Mouse (Mus musculus): ENCODE data around the gene Scarb1. TPM values are rescaled to one million over a fixed set of nuclear protein-coding genes. Genes with fewer than 3 reads are reported as not detected.

Gene Scarb1
- polyA plus RNA-seq, 1 experiment from 2014 or later, result 104 TPM

DNA sequence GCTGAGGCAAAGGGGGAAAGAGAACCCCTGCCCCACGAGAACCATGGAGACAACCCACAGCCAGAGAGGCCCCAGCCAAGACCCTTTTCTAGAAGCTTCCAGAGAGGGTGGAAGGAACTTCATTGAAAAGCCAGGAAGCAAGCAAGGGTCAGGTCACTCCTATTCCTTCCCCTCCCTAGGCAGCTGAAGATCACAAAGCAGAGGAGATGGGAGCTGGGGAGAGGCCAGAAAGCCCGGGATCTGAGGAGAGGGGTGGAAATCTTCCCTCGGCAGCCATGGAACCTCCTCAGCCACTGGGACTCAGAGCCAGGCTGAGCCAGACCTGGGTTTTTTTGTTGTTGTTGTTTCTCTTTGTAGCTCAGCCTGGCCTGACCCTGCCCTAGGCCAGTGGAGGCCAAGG lies 9.8 kb downstream of the Scarb1 start:
- ATAC-seq (replicated peaks; ENCODE audit: low FRiP score) (no peak), DNase-seq (ENCODE audit: low spot score) (no peak)
- Histone ChIP-seq H3K9ac (ENCODE audit: low read depth, low read length) (no peak overlapping the region), H3K4me2 (no peak overlapping the region), H3K4me1 (replicated peaks; ENCODE audit: control insufficient read depth, insufficient read depth, low read length) (peaks cover 42% of the 10 kb centered on the region), H3K36me3 (ENCODE audit: control insufficient read depth, insufficient read depth, low read length) (peaks cover 1% of the 10 kb centered on the region; the same call in 1 of the 2 replicates), H3K9me3 (ENCODE audit: control insufficient read depth, low read length) (no peaks in the 10 kb centered on the region), H3K27ac (ENCODE audit: low read depth, low read length) (no peak overlapping the region), H3K27me3 (replicated peaks; ENCODE audit: control insufficient read depth, insufficient read depth, low read length) (no peaks in the 10 kb centered on the region), H3K4me3 (ENCODE audit: low read depth, low read length) (no peak overlapping the region)
- WGBS, result 42% methylated on average over 3 of the region's 3 CpGs

DNA sequence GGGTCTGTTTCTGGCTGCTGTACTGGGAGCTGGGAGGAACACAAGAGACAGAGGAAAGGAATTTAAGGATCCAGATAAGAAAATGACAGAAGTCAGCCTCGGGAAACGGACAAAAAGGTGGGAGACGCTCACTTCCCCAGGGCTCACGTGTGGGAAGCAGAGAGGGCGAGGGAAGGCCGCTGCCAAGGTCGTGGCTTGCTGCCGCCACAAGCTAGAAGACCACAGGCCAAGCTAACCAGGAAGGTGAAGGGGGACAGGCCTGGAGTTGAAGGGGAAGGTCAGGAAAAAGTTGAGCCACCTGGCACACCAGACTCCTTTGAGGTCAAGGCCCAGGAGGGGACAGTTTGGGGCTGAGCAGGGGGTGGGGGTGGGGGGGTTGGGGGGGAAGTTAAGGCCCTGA lies 10.2 kb downstream of the Scarb1 start:
- Histone ChIP-seq H3K9me3 (ENCODE audit: control insufficient read depth, low read length) (no peaks in the 10 kb centered on the region), H3K4me3 (ENCODE audit: low read depth, low read length) (no peak overlapping the region), H3K27me3 (replicated peaks; ENCODE audit: control insufficient read depth, insufficient read depth, low read length) (no peaks in the 10 kb centered on the region), H3K27ac (ENCODE audit: low read depth, low read length) (no peak overlapping the region), H3K4me1 (replicated peaks; ENCODE audit: control insufficient read depth, insufficient read depth, low read length) (peaks cover 46% of the 10 kb centered on the region), H3K36me3 (ENCODE audit: control insufficient read depth, insufficient read depth, low read length) (peaks cover 5% of the 10 kb centered on the region; the same call in 1 of the 2 replicates), H3K4me2 (no peak overlapping the region), H3K9ac (ENCODE audit: low read depth, low read length) (no peak overlapping the region)
- 43% methylated on average over 8 of the region's 8 CpGs for WGBS
- ATAC-seq (replicated peaks; ENCODE audit: low FRiP score), result no peak
- no peak for DNase-seq (ENCODE audit: low spot score)

DNA sequence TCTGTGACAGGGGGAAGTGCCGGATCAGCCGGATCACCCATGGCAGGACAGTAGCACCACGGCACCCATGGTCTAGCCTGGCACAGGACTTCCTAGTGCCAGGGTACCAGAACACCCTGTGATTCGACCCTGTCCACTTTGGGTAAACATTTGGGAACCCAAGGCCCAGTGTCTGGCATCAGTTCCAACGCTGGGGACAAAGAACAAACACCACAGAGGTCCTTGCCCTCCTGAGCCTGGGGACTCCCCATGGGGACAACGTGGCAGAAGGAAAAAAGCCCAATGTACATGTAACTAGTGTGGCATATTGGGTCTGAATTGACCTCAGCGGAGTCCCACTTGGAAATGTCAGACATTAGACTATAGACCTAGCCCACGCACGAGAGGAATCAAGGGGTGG lies 10.7 kb downstream of the Scarb1 start:
- no peak for DNase-seq (ENCODE audit: low spot score)
- Histone ChIP-seq H3K9ac (ENCODE audit: low read depth, low read length) (no peak overlapping the region), H3K27ac (ENCODE audit: low read depth, low read length) (no peak overlapping the region), H3K4me1 (replicated peaks; ENCODE audit: control insufficient read depth, insufficient read depth, low read length) (peaks cover 46% of the 10 kb centered on the region), H3K4me3 (ENCODE audit: low read depth, low read length) (no peak overlapping the region), H3K27me3 (replicated peaks; ENCODE audit: control insufficient read depth, insufficient read depth, low read length) (no peaks in the 10 kb centered on the region), H3K36me3 (ENCODE audit: control insufficient read depth, insufficient read depth, low read length) (peaks cover 10% of the 10 kb centered on the region), H3K4me2 (no peak overlapping the region), H3K9me3 (ENCODE audit: control insufficient read depth, low read length) (no peaks in the 10 kb centered on the region)
- 80% methylated on average over 9 of the region's 9 CpGs for WGBS
- ATAC-seq (replicated peaks; ENCODE audit: low FRiP score), result no peak

DNA sequence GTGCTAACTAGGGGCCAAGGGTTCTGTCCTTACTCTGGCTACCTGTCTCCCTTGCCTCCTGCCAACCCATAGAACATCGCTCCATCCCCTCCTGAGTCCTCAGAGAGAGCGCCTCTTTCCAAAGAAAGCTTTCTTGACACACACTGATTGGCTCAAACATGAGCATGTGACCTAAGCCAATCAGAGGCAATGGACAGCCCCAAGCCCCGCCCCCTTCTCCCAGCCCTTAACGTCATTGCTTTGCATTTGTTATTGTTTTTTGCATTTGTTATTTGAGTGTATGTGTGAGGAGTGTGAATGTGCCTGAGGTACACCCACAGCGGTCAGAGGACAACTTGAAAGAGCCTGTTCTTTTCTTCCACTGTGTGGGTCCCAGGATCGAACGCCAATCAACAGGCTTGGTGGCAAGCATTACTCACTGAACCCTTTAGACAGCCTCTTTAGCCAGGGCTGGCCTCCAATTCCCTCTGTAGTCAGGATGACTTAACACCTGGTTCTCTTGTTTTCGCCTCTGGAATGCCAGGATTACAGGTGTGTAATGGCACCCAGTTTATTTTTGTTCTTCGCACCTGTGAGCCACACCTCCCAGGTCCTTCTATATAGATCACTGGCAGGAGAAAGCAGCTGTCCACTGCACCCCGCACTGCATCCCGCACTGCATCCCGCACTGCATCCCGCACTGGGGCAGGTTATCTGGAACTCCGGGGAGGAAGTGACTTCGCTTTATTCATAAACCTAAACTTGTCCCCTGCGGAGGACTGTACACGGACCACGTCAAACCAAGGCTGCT lies 13.1 kb downstream of the Scarb1 start:
- ATAC-seq (replicated peaks; ENCODE audit: low FRiP score) (no peak), DNase-seq (ENCODE audit: low spot score) (no peak)
- no peaks in the 10 kb centered on the region for H3K27me3 ChIP-seq (replicated peaks; ENCODE audit: control insufficient read depth, insufficient read depth, low read length)
- H3K36me3 ChIP-seq (ENCODE audit: control insufficient read depth, insufficient read depth, low read length), result peaks cover 10% of the 10 kb centered on the region
- H3K4me3 ChIP-seq (ENCODE audit: low read depth, low read length), result no peak overlapping the region
- 67% methylated on average over 18 of the region's 18 CpGs for WGBS
- no peaks in the 10 kb centered on the region for H3K9me3 ChIP-seq (ENCODE audit: control insufficient read depth, low read length)
- no peak overlapping the region for H3K27ac ChIP-seq (ENCODE audit: low read depth, low read length)
- no peak overlapping the region for H3K9ac ChIP-seq (ENCODE audit: low read depth, low read length)
- peak overlapping the region; percentile 28 for H3K4me2 ChIP-seq
- H3K4me1 ChIP-seq (replicated peaks; ENCODE audit: control insufficient read depth, insufficient read depth, low read length), result peaks cover 44% of the 10 kb centered on the region

DNA sequence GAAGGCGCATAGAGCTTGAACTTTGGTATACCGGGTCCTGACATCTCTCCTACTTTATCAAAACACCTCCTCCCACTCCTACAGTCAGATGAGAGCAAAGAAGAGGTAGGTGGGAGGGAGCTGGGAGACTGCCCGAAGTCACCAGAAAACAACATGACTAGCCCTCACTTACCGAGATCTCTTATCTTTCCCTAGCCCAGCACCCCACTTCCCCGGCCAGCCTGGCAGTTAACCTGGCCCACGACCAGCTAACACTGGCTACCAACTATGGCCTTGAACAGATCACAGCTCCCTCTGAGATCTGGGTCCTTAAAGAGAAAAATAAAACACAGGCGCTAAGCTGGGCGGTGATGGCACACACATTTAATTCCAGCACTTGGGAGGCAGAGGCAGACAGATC lies 14.5 kb downstream of the Scarb1 start:
- DNase-seq (ENCODE audit: low spot score), result no peak
- Histone ChIP-seq H3K27me3 (replicated peaks; ENCODE audit: control insufficient read depth, insufficient read depth, low read length) (no peaks in the 10 kb centered on the region), H3K36me3 (ENCODE audit: control insufficient read depth, insufficient read depth, low read length) (peaks cover 12% of the 10 kb centered on the region), H3K4me3 (ENCODE audit: low read depth, low read length) (no peak overlapping the region), H3K4me2 (no peak overlapping the region), H3K9ac (ENCODE audit: low read depth, low read length) (no peak overlapping the region), H3K4me1 (replicated peaks; ENCODE audit: control insufficient read depth, insufficient read depth, low read length) (peaks cover 32% of the 10 kb centered on the region), H3K9me3 (ENCODE audit: control insufficient read depth, low read length) (no peaks in the 10 kb centered on the region), H3K27ac (ENCODE audit: low read depth, low read length) (no peak overlapping the region)
- ATAC-seq (replicated peaks; ENCODE audit: low FRiP score), result no peak
- WGBS, result 65% methylated on average over 8 of the region's 8 CpGs

DNA sequence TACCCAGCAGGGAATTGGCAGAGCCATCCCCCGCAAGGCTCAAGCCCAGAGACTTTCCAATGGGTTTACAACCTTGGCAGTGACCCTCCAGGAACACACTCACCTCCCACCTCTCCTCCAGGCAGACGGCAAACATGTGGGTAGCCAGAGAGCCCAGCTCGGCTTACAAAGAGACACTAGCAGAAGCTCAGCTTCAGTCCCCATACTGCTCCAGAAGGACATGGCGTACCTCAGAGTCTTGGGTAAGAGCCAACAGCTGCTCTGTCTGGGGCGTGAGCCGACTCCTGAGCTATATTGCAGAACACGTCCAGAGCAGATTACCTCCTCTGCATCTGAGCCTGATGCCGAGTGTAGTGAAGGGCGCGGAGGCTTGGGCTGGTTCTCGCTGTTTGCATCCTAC lies 15.0 kb downstream of the Scarb1 start:
- DNase-seq (ENCODE audit: low spot score), result no peak
- Histone ChIP-seq H3K9me3 (ENCODE audit: control insufficient read depth, low read length) (no peaks in the 10 kb centered on the region), H3K9ac (ENCODE audit: low read depth, low read length) (no peak overlapping the region), H3K4me3 (ENCODE audit: low read depth, low read length) (no peak overlapping the region), H3K36me3 (ENCODE audit: control insufficient read depth, insufficient read depth, low read length) (peaks cover 12% of the 10 kb centered on the region), H3K27ac (ENCODE audit: low read depth, low read length) (no peak overlapping the region), H3K27me3 (replicated peaks; ENCODE audit: control insufficient read depth, insufficient read depth, low read length) (no peaks in the 10 kb centered on the region), H3K4me1 (replicated peaks; ENCODE audit: control insufficient read depth, insufficient read depth, low read length) (peaks cover 28% of the 10 kb centered on the region), H3K4me2 (no peak overlapping the region)
- WGBS, result 83% methylated on average over 11 of the region's 11 CpGs
- no peak for ATAC-seq (replicated peaks; ENCODE audit: low FRiP score)

DNA sequence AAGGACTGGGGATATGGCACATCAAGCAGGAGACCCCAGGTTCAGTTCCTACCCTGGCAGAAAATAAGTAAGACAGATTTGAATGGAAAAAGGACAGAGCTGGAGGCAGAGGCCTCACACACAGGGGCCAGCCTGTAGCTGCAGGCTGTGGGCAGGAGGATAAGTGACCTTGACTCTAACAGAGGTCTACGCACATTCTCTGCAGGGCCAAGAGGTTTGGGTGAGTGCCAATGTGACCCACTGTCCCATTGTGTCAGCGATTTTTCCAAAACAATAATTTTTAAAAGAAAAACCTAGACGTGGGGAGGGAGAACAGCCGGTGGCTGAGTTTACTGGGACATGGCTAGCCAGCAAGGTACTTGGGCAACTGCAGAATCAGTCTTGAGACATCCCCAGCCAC lies 15.6 kb downstream of the Scarb1 start:
- WGBS, result 87% methylated on average over 4 of the region's 4 CpGs
- no peak overlapping the region for H3K27ac ChIP-seq (ENCODE audit: low read depth, low read length)

DNA sequence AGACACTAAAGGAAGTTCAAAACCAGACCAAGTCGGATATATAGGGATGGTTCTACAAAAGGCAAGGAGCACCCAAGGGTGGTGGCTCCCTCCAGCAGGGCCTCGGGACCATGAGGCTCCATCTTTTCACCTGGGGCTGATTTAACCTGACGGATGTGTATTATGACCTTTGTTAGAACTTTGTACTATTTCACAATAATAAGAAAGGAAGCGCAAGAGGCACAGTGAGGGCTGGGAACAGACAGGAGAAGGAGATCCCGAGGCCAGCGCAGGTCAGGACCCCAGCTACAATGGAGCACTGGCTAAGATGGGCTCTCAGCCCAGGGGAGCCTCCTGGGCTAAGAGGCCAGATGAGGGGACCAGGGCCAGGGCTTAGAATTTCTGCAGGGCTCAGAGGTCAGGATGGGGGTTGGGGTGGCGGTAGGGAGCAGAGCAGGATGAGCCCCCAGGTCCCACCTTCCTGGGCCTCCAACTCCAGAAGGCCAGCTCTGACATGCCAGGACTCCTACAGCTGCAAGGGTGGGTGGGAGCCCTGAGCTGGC lies 16.9 kb downstream of the Scarb1 start:
- Histone ChIP-seq H3K4me3 (ENCODE audit: low read depth, low read length) (no peak overlapping the region), H3K27me3 (replicated peaks; ENCODE audit: control insufficient read depth, insufficient read depth, low read length) (no peaks in the 10 kb centered on the region), H3K9me3 (ENCODE audit: control insufficient read depth, low read length) (no peaks in the 10 kb centered on the region), H3K4me2 (no peak overlapping the region), H3K36me3 (ENCODE audit: control insufficient read depth, insufficient read depth, low read length) (peaks cover 12% of the 10 kb centered on the region), H3K27ac (ENCODE audit: low read depth, low read length) (no peak overlapping the region), H3K4me1 (replicated peaks; ENCODE audit: control insufficient read depth, insufficient read depth, low read length) (peaks cover 20% of the 10 kb centered on the region), H3K9ac (ENCODE audit: low read depth, low read length) (no peak overlapping the region)
- DNase-seq (ENCODE audit: low spot score) (no peak), ATAC-seq (replicated peaks; ENCODE audit: low FRiP score) (no peak)
- 76% methylated on average over 7 of the region's 7 CpGs for WGBS

More for the DNA sequence above, 15.6 kb downstream of the Scarb1 start:
- Histone ChIP-seq H3K9me3 (ENCODE audit: control insufficient read depth, low read length) (no peaks in the 10 kb centered on the region), H3K27me3 (replicated peaks; ENCODE audit: control insufficient read depth, insufficient read depth, low read length) (no peaks in the 10 kb centered on the region), H3K4me3 (ENCODE audit: low read depth, low read length) (no peak overlapping the region), H3K4me1 (replicated peaks; ENCODE audit: control insufficient read depth, insufficient read depth, low read length) (peaks cover 21% of the 10 kb centered on the region), H3K9ac (ENCODE audit: low read depth, low read length) (no peak overlapping the region), H3K36me3 (ENCODE audit: control insufficient read depth, insufficient read depth, low read length) (peaks cover 12% of the 10 kb centered on the region), H3K4me2 (no peak overlapping the region)
- ATAC-seq (replicated peaks; ENCODE audit: low FRiP score), result no peak
- DNase-seq (ENCODE audit: low spot score), result no peak

DNA sequence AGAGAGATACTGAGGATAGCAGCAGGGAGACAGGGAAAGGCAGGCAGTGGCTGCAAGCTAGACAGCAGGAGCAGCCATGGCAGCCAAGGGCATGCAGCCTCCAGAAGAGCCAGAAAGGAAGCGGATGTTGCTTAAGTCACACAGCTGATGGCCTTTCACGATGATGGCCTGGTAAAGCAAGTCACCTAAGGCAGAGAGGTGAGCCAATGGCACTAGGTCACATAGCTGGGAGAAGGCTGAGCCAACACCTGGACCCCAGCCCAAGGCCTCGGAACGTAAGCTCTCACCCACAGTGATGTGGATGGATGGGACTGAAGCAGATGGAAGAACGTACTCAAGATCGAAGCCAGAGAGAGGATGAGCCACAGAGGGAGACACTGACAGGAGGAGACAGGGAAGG lies 17.8 kb downstream of the Scarb1 start:
- WGBS, result 92% methylated on average over 6 of the region's 6 CpGs
- Histone ChIP-seq H3K4me1 (replicated peaks; ENCODE audit: control insufficient read depth, insufficient read depth, low read length) (peaks cover 20% of the 10 kb centered on the region), H3K4me3 (ENCODE audit: low read depth, low read length) (no peak overlapping the region), H3K27me3 (replicated peaks; ENCODE audit: control insufficient read depth, insufficient read depth, low read length) (no peaks in the 10 kb centered on the region), H3K27ac (ENCODE audit: low read depth, low read length) (no peak overlapping the region), H3K4me2 (no peak overlapping the region), H3K36me3 (ENCODE audit: control insufficient read depth, insufficient read depth, low read length) (peaks cover 12% of the 10 kb centered on the region), H3K9ac (ENCODE audit: low read depth, low read length) (no peak overlapping the region), H3K9me3 (ENCODE audit: control insufficient read depth, low read length) (no peaks in the 10 kb centered on the region)
- ATAC-seq (replicated peaks; ENCODE audit: low FRiP score) (no peak), DNase-seq (ENCODE audit: low spot score) (no peak)

Measured in liver, embryonic 11.5 days (tissue).